Mouse (Mus musculus) CD8-positive naive resting alpha-beta T cell, adult 57 days (primary cell): ENCODE results near the gene Ing1. TPM values are rescaled to one million over a fixed set of nuclear protein-coding genes. Genes with fewer than 3 reads are reported as not detected.

Source experiments
- total RNA-seq: library from RNA; stranded (reverse); gene quantifications from one replicate; pipeline ENCODE4 v1.2.4, GENCODE M21; 2023

Ing1 gene
- 65.6 TPM for total RNA-seq

GRCm38 (mm10) chr8:11554799-11555719 is at the start of gene Ing1:
TSS of gene Ing1 (plus strand) at chr8:11555571.

GRCm38 (mm10) chr8:11550281-11550948 is 5.0 kb upstream of the Ing1 start, which contains the start of gene Cars2:
TSS of gene Cars2 (minus strand) at chr8:11550783.

Other genes with a start within 250 kb of the Ing1 start
- 0.21 TPM for gene Col4a2, start 242.8 kb upstream of the Ing1 start, total RNA-seq
- gene Col4a1, start 242.7 kb upstream of the Ing1 start, total RNA-seq, result 0.15 TPM
- gene Rab20, start 76.9 kb upstream of the Ing1 start, total RNA-seq, result 9.5 TPM
- gene Naxd, start 58.1 kb upstream of the Ing1 start, total RNA-seq, result 47.5 TPM
- 38.2 TPM for gene Cars2, start 4.8 kb upstream of the Ing1 start, total RNA-seq
- 108 TPM for gene Ankrd10, start 80.2 kb downstream of the Ing1 start, total RNA-seq
- gene 1700016D06Rik, start 145.5 kb downstream of the Ing1 start, total RNA-seq, result not detected
- gene Arhgef7, start 172.2 kb downstream of the Ing1 start, total RNA-seq, result 64.6 TPM